Mouse (Mus musculus) adrenal gland (tissue): ENCODE results near the gene Arhgap24.

Source experiments
- intact Hi-C: fragments of 180-260 bp; cut with DNase I; formaldehyde crosslinking; loops from one replicate; pipeline ENCODE4 v1.15.1; 2025
- long read RNA-seq, 2 experiments: library from polyadenylated mRNA; unstranded; transcript quantifications; one replicate each; pipeline ENCODE4 v2.0.0; 2020; ENCODE audit warnings: borderline replicate concordance in 1 of 2; ENCODE audit not compliant: insufficient replicate concordance in 1 of 2

The Arhgap24 gene
- long read RNA-seq, experiment 1, partial matches to known transcripts: 4 of 6 reads
- long read RNA-seq, experiment 1, other reads (novel, unspliced or antisense): 1 of 6 reads
- long read RNA-seq, experiment 2, partial matches to known transcripts: 5 of 9 reads
- long read RNA-seq, experiment 2, other reads (novel, unspliced or antisense): 4 of 9 reads

DNA sequence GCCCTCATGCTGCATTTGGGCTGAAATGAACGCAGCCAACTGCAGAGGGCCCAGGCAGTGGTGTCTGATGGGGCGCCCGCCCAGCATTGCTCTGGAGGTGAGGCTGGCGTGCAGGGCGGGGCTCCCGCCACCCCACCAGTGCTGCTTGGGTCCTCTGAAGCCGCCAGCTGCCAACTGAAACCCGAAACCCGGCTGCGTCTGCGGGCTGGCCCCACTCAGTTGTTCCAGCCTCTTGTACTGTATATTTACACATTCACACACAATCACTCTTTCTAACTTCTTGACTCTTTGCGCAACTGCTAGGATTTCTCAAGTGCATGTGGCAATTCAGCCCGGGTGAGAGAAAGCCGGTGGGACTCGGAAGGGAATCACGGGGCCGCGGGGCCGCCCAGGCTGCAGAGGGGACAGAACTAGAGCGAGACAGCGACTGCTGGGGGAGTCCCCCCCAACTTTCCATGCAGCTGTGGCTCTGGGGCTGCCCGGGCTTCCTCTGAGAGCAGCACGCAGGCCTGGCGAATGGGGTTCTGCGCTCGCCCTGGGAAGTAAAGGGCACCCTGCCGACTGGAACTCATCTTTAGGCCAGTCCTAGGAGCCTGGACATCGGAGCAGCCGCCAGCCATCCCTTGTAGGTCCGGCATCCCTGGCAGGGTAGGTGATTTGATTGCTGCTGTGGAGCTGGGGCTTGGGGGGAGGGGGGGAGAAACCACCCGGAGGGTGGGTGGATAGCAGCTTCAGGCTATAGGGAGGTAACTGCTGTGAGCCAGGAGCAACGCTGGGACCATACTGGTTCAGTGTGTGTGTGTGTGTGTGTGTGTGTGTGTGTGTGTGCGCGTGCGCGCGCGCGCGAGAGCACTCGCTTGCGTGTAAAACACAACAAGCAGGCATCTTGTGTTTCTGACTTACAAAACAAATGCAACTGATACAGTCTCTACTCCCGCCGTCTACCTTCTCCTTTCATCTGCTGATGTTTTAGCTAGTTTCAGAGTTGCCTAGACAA is at the start of gene Arhgap24:
Gene Arhgap24, plus strand, starts transcription at position 177 of the 997 bp plus-strand sequence.
- intact Hi-C loops: no loop called here

DNA sequence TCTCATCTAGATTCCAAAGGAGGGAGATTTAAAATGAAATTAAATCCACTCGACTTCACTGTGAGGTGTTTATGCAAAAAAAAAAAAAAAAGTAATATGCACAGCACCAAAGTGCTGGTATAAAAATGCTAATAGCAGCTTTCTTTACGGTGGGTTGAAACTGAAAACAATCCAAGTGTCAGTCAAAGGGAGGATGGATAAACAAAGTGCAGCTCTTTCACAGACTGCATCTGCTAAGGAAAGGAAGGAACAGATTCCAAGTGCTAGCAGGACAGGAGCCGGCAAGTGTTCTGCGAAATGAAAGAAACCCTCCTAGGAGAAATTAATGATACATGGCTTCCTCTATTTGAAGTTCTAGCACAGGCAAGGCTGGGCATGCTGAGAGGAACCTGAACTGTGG is 47.0 kb upstream of the Arhgap24 start:
- intact Hi-C loops: no loop called here

DNA sequence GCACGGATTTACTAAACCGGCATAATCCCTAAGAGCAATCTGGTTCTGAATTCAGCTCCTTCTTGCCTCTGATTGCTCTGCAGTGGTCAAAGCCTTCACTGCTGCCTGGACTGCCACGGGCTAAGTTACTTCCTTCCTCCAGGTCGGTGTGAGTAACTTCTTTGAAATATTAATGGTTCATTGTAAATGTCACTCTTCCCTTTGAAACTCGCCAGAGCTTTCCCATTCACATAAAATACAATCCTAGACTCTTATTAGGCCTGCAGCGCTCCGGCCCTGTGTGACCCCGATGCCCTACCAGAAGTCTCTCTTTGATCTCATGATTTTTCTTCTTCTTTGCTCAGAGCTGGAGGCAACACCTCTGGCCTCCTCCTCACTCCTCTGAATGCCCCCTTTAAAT is 44.6 kb upstream of the Arhgap24 start:
- intact Hi-C loops: no loop called here

DNA sequence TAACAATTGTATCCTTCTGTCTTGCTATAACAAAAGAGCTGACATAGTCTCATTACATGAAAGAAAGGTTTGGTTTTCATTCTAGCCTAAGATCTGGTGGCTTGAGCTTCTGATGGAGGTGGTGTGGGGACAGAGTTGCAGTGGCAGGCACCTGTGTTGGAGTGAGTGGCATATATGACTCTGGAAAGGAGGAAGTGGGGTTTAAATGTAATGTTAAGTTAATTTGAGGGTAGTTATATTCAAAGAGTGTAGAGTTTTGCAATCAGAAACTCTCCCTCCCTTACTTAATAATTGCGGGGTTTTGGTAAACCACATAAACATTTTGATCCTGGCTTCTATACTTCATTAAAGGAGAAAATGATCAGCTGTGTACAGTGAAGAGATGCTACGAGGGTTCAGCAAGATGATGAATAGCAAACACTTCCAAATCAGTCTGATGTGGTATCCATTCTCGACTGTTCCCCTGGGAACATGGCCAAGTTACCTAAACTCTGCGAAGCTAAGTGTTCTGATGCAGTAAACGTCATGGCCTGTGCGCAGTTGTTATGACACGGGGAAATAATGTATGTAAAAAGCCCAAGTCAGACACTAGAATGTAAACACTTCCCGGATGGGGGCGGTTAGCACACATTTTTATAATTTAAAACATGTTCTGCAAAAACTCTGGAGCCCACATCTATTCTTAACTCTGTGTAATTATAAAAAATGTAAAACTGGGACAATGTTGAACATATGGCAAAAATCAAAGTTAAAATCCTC is 41.9 kb upstream of the Arhgap24 start:
- intact Hi-C loops: no loop called here

DNA sequence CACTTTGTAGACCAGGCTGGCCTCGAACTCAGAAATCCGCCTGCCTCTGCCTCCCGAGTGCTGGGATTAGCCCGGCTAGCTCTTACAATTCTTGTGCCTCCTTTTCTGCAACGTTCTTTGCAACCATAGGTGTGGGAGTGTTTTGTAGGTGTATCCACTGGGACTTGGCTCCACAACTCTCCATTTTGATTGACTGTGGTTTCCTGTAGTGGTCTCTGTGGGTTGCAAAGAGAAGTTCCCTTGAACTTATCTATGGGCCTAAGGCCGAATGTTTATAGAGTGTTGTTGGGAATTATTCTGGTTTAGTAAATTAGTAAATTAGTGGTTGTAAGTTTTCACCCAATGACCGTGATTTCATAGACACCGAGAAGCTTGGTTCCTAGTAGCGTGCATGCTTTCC is 33.8 kb upstream of the Arhgap24 start:
- intact Hi-C loops: no loop called here

DNA sequence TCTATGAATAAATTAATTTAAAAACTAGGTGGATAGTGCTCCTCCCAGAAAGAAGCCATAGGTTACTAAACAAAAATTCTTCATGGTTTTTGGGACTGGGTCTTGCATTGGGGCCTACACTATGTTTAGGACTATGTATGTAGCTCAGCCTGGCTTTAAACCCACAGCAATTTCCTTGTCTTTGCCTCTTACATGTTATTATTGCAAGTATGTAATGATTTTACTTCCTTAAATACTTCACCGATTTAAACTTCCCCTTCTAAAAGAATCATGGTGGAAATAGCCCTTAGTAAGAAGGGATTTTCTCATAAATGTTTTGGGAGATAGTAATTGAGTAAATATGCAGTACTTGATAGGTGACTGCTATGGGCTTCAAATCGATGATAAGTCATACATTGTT is 30.3 kb upstream of the Arhgap24 start:
- intact Hi-C loops: no loop called here

DNA sequence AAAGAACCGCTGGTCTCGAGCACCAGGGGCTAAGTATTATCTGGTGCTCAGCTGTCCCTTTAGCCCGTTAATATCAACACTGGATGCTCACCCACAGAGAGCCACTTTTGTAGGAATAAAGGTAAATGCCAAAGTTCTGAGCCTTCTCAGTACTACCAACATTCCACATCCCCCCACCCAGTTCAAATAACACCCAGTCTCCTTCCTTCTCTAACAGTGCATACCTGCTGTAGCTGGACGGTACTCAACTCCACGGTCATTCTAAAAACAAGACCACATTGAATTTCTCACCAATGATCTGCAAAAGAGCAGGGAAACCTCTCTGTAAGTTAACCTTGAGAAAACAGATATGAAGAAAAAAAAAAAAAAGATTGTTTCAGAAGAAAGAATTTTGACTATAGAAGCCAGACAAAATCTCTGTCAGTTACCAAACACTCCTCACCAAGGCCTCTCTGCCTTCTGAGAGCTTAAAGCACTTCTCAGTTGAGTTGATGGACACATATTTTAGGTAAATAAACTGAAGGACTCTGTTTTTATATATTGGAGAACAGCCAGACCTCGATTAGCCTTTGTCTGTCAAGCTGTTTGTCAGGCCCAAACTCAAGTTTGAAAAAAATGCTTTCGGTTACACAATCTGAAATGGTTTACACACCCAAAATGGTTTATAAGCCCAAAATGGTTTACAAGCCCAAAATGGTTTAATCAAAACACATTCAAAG is 29.0 kb upstream of the Arhgap24 start:
- intact Hi-C loops: no loop called here

DNA sequence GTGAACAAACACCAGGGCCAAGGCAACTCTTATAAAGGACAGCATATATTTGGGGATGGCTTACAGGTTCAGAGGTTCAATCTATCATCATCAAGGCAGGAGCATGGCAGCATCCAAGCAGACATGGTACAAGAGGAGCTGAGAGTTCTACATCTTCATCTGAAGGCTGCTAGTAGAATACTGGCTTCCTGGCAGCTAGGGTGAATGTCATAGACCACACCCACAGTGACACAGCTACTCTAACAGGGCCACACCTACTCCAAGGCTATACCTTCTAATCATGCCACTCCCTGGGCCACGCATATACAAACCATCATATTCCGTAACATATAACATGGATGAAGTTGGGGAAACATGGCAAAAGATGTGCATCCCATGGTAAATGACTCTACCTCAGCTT is 27.9 kb upstream of the Arhgap24 start:
- intact Hi-C loops: no loop called here

DNA sequence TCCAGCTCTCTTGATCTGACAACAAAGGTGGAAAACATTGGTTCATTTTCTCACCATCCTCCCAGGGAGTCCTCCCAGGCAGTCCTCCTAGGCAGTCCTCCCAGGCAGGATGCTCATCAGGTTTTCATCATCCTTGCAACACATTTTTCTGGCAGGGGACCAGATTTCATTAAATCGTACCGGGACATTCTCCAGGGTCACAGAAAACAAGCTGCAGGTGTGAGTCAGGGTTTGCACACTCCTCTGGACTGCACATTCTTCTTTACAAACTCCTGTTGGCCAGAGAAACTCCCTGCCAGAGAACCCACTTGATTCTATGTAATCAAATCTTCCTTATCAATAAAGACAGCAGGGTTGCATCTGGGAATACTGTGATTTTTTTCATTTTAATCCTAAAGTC is 25.9 kb upstream of the Arhgap24 start:
- intact Hi-C loops: no loop called here

DNA sequence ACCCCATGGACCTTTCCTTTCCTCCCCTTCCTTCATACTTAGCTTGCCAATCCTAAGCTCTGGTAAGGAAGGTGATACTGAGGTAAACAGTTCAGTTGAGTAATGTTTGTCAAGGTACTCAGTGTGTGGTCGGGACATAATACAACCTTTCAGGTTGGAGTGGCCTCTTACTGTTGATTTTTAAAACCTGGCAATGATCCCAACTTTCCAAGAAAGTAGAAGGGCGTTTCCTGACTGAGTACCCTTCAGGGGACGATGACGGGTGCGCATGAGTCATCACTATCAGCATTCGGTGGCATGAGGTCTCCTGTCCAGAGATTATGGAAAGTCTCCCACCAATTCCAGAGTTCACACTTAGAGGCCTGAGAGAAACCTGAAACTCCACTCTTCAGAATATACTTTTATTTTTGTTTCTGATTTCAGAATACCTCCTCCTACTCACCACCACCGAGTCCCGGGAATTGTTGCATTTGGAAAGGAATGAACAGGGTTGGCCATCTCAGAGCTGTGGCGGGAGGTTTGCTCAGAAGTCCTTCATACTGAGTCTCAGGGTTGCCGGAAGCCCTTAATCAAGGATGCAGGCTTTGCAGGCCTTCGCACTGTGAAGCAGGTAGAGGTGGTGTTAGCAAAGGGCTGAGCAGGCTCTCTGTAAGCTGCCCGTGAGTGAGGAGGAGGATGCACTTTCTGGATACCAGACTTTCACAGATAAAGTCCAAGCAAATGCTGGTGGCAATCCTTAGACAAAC is 20.6 kb upstream of the Arhgap24 start:
- intact Hi-C loops: no loop called here

DNA sequence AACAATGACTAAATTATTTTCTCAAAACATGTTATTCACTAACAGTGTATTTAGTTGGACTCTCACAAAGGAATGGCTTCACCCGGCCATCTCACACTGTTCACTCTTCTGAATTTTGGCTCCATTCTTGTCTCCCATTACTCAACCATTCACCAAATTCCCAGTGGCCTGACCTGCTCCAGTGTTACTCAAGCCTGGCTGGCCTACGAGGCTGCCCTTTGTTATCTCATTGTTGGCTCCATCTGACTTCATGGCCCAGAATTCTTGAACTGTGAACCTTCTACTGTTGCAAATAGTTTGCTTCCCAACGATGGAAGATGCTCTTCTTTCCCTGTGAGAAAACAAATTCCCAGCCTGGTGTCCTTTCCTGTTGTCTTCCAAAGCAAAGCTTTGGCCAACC is 18.2 kb upstream of the Arhgap24 start:
- intact Hi-C loops: no loop called here

DNA sequence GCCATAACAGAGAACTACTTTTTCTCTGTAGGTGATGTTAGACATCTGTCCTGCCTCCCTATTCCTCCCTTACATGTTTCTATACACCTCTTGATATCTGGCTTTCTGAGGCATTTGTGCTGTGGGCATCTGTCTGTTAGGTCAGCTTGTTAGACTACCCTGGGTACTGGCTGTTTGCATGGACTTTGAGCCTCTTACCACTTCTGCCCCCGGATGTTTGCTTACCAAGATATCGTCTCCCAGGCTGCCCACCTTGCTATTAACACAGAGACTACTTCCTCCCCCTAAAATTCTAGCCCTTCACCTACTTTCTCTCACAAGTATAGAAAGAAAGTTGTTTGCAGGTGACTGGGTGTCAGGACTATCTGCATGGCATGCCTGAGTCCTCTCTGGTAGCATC is 15.8 kb upstream of the Arhgap24 start:
- intact Hi-C loops: no loop called here

DNA sequence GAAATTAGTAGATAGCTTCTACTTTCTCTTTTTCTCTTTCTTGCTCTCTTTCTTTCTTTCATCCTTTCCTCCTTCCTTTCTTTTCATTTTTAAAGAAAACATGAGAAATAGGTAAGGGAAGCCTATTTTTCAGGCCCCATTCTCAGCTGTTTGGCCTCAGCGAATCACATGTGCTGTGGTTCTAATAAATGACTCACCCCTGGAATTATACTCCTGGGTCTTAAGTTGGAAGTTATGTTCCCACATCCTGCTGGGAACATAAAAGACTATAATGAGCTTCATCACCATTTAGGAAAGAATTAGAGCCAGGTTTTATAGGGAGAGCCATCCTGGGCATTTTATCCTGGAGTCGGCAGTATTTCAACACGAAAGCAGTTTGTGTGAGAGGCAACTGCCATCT is 12.9 kb upstream of the Arhgap24 start:
- intact Hi-C loops: no loop called here

DNA sequence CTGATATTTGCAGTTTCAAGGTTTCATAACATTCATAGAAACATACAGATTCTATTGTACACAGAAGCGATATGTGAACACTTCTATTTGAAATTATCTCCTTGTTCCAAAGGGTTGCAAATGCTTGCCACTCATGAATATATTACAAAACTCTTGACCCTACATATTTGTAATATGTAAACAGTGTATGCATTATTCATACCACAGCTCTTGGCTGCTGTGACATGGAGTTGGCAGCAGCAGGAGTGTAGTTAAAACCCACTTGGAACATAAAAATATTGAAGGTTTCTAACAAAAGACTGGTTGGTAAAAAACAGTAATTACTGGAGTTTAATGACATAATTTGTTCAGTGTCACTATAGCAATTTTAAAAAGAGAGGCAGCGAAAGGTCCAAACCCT is 10.9 kb upstream of the Arhgap24 start:
- intact Hi-C loops: no loop called here

DNA sequence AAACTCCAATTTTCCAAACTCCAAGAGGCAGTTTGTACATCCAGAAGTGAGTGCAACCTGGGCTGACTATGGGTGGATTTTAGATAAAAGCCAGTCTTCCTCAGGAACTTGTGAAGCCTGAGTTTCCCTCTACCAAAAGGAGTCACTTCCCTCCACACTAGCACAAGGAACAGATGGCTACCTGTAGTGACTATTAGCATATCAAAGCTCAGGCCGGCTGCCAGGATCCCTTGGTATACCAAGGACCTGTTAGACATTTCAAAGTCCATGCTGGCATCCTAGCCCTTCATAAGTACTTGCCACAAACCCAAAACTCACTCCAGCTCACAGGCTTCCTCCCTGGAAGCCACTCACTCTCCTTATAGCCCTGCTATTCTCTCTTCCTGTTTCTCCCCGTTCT is 3.1 kb upstream of the Arhgap24 start:
- intact Hi-C loops: no loop called here

DNA sequence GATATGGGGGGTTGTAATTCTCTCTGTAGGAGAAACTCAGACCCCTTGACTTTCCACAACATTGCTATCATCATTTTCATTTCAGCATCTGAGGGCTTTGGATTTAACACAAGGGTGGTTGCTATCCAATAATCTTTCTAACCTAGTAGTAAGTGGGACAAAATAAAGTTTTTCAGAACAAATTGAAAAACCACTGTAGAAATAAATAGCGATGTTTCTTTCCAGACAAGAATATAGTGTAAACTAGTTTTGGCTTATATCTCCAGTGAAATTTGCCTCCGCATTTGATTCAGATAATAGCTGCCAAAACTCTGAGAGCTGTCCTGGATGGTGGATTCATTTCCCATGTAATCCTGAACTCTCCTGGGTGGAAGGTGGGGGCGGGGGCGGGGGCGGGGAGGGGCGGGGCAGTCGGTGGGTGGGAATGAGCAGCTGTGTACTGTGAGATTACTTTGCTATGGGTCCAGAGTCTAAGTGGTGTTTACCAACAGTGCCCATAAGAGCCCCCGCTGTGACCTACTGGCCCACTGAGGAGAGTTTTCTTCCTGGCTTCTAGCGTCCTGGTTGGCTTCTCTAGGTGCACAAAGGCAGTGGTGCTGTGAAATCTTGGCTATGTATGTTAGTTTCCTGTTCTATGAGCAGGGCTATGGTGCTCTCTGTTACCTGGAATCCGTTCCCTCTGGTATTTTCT is 2.2 kb downstream of the Arhgap24 start:
- intact Hi-C loops: no loop called here

DNA sequence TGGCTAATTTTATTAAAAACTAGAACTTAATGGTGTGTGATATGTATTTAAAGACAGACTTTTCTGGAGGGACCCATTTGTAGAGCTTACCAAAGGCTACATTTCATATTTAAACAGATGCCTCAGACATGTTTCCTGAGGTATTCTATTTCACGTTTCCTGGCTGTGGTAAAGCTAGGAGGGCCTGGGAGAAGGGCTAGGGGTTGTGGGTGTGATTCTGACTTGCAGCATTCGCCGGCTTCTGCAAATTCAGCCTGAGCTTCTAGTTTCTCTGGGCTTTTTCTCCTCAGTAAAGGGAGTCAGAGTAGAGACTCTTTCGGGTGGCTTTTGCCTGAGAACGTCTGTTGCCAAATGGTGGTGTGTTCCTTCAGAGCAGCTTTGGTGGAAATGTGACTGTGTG is 10.4 kb downstream of the Arhgap24 start:
- intact Hi-C loops: no loop called here

DNA sequence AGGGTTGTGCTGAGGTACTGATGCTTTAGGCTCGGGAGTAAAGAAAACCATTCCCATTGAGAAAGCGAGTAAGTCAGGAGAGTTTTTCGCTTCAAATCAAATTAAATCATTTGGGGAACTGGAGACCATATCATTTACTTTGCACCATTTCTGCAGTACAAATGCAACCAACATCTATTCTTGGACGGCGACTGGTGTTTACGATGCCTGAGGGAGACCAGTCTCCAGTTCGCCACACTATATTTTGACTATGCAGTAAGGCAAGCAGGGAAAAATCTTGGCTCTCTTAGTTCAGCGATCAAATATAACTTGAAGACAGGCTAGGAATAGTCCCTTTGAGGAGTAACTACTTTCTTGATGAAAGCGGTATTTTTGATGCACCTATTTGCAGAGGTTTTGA is 11.0 kb downstream of the Arhgap24 start:
- intact Hi-C loops: no loop called here

DNA sequence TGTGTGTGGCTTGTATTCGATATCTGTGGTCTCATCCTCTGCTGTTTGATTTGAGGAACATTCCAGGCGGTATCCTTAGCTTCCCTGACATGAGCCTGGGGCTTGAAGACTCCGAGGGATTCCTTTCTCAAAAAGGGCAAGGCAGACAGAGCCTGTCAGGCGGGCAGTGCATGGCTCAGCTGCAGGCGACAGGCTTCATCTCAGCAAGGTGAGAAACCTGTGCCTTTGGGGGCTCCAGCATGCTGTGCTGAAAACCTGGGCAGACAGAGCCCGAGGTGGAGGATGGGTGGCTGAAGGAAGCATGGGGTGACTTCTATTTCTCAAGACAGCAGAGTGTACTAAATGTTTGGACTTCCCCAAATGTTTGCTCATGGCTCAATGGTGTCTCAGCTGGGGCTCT is 13.6 kb downstream of the Arhgap24 start:
- intact Hi-C loops: no loop called here

DNA sequence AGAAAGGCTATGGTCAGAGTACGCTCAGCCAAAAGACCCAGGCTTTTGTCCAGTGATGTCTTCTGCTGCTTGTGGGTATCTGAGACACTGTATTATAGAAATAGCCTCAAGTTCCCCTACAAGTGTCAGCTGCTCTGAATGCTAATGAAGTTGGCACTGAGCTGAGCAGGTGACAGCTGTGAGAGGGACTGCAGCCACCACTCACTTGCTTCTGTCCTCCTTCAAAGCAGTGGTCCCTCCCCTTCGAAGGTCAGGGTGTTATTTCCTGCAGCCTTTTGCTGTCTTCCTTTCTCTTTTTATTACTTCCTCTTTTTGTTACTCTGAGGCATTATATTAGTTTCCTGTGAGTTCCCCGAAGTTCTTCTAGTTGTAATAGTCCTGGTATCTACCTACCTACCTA is 16.0 kb downstream of the Arhgap24 start:
- intact Hi-C loops: no loop called here
